In the genomic region with DNA sequence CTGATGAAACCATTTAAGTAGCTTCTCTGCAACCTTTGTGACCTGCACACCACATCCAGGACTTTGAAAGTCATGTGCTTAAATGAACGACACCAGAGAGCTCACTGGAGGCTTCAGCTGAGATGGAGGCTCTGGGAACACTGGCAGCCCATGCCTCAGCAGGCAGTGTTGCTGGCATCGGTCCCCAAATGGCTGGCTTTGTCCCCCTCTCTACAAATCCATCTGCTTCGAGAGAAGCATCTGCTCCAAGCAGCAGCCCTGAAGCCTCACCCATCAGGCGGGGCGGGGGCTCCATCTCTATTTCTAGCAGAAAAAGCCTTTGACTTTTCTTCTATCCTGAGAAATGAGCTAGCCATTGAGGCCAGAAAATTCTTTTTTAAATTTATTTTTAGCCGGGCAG, we compare ENCODE assay signal across 9 mouse cellular contexts.
DNase-seq lines count a peak whose midpoint lies in the region; ATAC-seq and TF ChIP-seq lines count a peak whose summit lies in the region.
"Had no signal": no experiment of that assay in that cellular context is flagged by ENCODE, and none has a peak within 500 bp of the region (broad histone marks: within the 10 kb centered on the region; RNA-seq: fewer than 3 reads in every experiment).

No protein-coding gene starts in this region.

- DNase-seq in midbrain, embryonic 10.5 days (ENCODE audit: low spot score), result no peak
- peak; percentile 81 to 82 for DNase-seq in layer of hippocampus, adult 2 months (ENCODE audit: low spot score in 2 of 2)
- DNase-seq in right cerebral cortex, postnatal 25 days, result peak; percentile 63
- DNase-seq in embryo, embryonic 9.5 days (ENCODE audit: extremely low spot score), result no peak
- no peak for DNase-seq in thymus, postnatal 10 days (ENCODE audit: low spot score in 2 of 2)
- DNase-seq: kidney, adult 18-20 months had no signal

- H3K36me3 ChIP-seq in midbrain, embryonic 10.5 days, result no peaks in the 10 kb centered on the region
- H3K36me3 ChIP-seq in midbrain, embryonic 16.5 days (ENCODE audit: control insufficient read depth, insufficient read depth, low read length), result no peaks in the 10 kb centered on the region
- no peaks in the 10 kb centered on the region for H3K36me3 ChIP-seq in forebrain, embryonic 12.5 days (replicated peaks)
- H3K36me3 ChIP-seq: liver, embryonic 12.5 days had no signal

- H3K4me1 ChIP-seq in midbrain, embryonic 10.5 days, result peaks cover 65% of the 10 kb centered on the region
- peaks cover 11% of the 10 kb centered on the region; the same call in 1 of the 2 replicates for H3K4me1 ChIP-seq in midbrain, embryonic 16.5 days (ENCODE audit: control insufficient read depth, insufficient read depth, low read length)
- H3K4me1 ChIP-seq in forebrain, embryonic 12.5 days, result peaks cover 49% of the 10 kb centered on the region

- WGBS in midbrain, embryonic 10.5 days, result 92% methylated on average over 6 of the region's 6 CpGs
- 65% methylated on average over 6 of the region's 6 CpGs for WGBS in midbrain, embryonic 16.5 days
- 78% methylated on average over 6 of the region's 6 CpGs for WGBS in forebrain, embryonic 12.5 days

- no peak overlapping the region for H3K4me2 ChIP-seq in midbrain, embryonic 16.5 days (ENCODE audit: low read length)
- H3K4me2 ChIP-seq in forebrain, embryonic 12.5 days, result no peak overlapping the region
- H3K4me2 ChIP-seq: liver, embryonic 12.5 days had no signal

- ATAC-seq in midbrain, embryonic 16.5 days, result no peak
- no peak for ATAC-seq in forebrain, embryonic 12.5 days (ENCODE audit: low FRiP score)

- TF ChIP-seq CTCF in layer of hippocampus, adult 2 months (conservative IDR thresholded peaks at IDR 0.05), result no peak

- H3K27ac ChIP-seq in midbrain, embryonic 10.5 days (replicated peaks), result 0 out of 2 replicates have a peak overlapping the region, but pooled peaks have one; percentile 42
- no peak overlapping the region for H3K27ac ChIP-seq in midbrain, embryonic 16.5 days (ENCODE audit: low read length)
- 0 out of 2 replicates have a peak overlapping the region, but pooled peaks have one; percentile 50 for H3K27ac ChIP-seq in forebrain, embryonic 12.5 days
- peak overlapping the region; percentile 55; the same call in 1 of the 2 replicates for H3K27ac ChIP-seq in layer of hippocampus, adult 2 months
- H3K27ac ChIP-seq: liver, embryonic 12.5 days had no signal

- no peaks in the 10 kb centered on the region for H3K9me3 ChIP-seq in midbrain, embryonic 10.5 days (replicated peaks)
- H3K9me3 ChIP-seq in midbrain, embryonic 16.5 days (replicated peaks; ENCODE audit: control insufficient read depth, low read length, poor library complexity, severe bottlenecking), result no peaks in the 10 kb centered on the region
- H3K9me3 ChIP-seq in forebrain, embryonic 12.5 days, result no peaks in the 10 kb centered on the region
- H3K9me3 ChIP-seq: liver, embryonic 12.5 days had no signal

- H3K9ac ChIP-seq in midbrain, embryonic 16.5 days (ENCODE audit: low read depth, low read length), result no peak overlapping the region
- no peak overlapping the region for H3K9ac ChIP-seq in forebrain, embryonic 12.5 days
- H3K9ac ChIP-seq: liver, embryonic 12.5 days had no signal

- no peak overlapping the region for H3K4me3 ChIP-seq in midbrain, embryonic 10.5 days
- H3K4me3 ChIP-seq in midbrain, embryonic 16.5 days (ENCODE audit: low read depth, low read length), result no peak overlapping the region
- no peak overlapping the region for H3K4me3 ChIP-seq in forebrain, embryonic 12.5 days (replicated peaks)
- H3K4me3 ChIP-seq in layer of hippocampus, adult 2 months, result no peak overlapping the region
- H3K4me3 ChIP-seq: liver, embryonic 12.5 days had no signal

- no peaks in the 10 kb centered on the region for H3K27me3 ChIP-seq in midbrain, embryonic 10.5 days (ENCODE audit: low read depth, poor library complexity, severe bottlenecking)
- no peaks in the 10 kb centered on the region for H3K27me3 ChIP-seq in midbrain, embryonic 16.5 days (ENCODE audit: control insufficient read depth, insufficient read depth, low read depth, low read length)
- H3K27me3 ChIP-seq in forebrain, embryonic 12.5 days, result no peaks in the 10 kb centered on the region
- H3K27me3 ChIP-seq: liver, embryonic 12.5 days had no signal

Comparison
In these comparisons a context has a peak if more than half of its experiments do, and no peak if none do; other contexts are left out.
1. DNase-seq: peak in layer of hippocampus, adult 2 months (2 of 2) and right cerebral cortex, postnatal 25 days (single experiment); none in midbrain, embryonic 10.5 days (single experiment), embryo, embryonic 9.5 days (single experiment) and thymus, postnatal 10 days (0 of 2).